Mouse (Mus musculus) CD4-positive, CD25-positive, alpha-beta regulatory T cell, adult 2 months (primary cell): ENCODE measurements at regions not wholly inside any gene's neighbourhood (a gene's known extent, or its start where the extent isn't known, plus 50 kb on each side); places are given as distances from the start of the nearest gene placed in this dataset.

ENCODE experiments used
- DNase-seq: peaks from one replicate; pipeline ENCODE4 v3.0.0-alpha.2; 2012; ENCODE audit warnings: low read depth, low spot score

DNA sequence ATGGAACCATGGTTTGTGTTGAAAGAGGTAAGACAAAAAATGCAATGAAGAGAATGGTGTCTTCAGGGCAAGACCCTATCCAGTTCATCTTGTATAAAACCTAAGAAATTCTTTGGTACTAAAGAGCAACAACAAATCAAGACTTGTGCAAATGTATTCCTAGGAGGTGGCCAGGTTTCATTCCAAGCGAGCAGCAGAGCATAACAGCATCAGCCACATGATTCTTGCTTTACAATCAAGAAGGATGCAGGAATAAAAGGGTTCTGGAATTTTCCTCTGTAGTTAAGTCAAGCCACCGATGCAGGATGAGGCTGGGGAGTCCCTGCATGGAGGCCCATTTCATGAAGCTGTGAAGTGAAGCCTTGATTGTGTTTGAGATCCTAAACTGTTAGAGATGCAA lies 374.1 kb upstream of the Kif2a start:
- no peak for DNase-seq

DNA sequence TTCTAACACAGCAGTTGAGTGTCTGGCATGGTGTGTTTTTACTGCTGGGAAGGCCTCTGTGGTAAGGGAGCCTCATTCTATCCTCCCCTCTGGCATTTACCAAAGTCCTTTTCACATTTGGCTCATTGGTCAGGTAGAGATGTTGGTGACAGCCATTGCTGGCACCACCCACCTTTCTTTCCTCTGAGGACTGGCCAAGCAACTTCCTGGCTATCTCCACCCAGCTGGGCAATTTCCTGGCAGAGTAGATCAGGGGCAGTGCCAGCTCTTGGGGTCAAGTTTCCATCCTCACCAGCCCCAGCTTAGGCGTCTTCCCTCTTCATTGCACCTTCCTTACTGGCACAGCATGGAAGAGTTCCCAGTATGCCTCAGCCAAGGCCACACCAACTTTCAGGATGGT lies 372.5 kb upstream of the Kif2a start:
- DNase-seq = no peak

DNA sequence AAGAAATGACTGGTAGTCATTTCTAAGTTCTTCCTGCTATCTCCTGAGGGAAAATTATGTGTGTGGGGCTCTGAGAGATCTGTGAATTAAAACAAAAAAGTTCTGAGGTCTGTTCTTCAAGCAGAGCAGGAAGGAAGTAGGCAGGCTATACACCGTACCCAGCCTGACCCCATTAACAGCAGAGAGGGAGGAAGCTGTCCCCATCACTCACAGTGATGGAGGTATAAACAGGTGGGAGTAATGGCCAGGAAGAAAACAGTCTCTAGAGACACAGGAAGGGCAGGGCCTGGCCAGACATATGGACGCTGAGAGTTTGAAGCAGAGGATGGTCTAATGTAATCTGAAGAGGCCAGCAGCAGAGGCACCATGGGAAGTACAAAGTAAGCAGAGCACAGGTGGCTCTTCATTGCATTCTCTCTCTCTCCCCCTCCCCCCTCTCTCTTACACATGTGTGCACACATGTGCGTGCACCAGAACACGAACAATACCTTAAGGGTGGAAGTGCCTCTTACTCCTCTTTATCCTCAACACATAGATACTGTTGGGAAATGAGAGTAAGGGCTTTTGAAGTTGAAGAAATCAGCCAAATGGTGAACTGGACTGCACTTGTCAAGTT lies 367.7 kb upstream of the Kif2a start:
- peak; percentile 4 for DNase-seq

DNA sequence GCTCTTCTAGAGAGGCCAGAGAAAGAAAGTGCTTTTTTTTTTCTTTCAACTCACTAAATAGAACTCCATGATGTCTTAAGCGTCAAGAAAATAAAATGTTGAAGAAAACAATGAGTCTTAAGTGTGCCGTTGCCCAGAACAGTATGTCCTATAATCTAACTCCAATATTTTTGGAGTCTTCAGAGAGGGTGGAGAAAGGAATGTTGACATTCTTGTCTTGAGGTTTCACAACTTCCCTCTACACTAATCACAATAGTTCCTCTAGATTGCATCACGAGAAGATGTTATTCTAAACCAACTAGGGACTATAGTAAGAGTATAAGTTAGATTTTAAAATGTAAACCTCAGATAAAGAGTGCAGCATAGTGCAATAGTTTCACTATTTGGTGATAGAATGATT lies 367.1 kb upstream of the Kif2a start:
- DNase-seq = no peak

DNA sequence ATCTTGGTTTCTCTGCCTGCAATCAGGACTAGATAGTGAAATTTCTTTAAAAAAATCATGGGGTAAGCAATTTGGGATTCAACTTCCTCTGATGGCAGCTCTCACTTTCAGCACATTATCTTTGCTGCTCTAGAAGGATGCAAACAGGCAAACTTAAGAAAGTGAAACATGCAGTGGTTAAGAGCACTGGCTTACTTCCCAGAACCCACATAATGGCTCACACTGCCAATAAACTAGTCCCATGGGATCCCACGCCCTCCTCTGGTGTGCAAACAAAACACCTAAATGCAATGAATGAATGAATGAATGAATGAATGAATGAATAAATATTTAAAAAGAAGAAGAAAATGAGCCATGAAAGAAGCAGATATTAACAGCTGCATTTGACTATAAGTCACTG lies 356.1 kb upstream of the Kif2a start:
- DNase-seq = no peak

- DNase-seq = no peak
Measured at GRCm38 (mm10) chr13:107372666-107373065, 350.7 kb upstream of the Kif2a start.

- DNase-seq = no peak
Measured at GRCm38 (mm10) chr13:107371616-107372582, 350.0 kb upstream of the Kif2a start.

- no peak for DNase-seq
Measured at GRCm38 (mm10) chr13:107367639-107368038, 345.7 kb upstream of the Kif2a start.

GRCm38 (mm10) chr13:107365766-107366165 lies 343.8 kb upstream of the Kif2a start:
- no peak for DNase-seq

DNA sequence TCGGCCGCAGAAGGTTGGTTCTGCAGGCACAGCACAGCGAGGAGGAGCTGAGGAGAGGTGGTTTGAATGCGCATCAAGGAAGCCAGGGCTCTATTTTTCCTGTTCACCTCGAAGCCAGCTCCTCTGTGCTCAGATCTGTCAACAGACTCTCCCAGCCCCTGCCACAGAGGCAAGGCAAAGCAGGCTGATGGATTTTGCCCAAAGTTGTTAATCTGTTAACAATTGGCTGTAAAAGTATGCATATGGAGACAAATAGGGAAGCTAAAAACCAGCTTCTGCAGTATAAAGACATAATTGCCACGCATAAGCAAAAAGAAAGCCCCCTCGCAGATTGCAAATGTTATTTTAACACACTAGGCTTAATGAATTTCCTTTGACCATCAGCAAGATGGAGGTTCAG lies 343.3 kb upstream of the Kif2a start:
- DNase-seq = no peak

- DNase-seq = no peak
Measured at GRCm38 (mm10) chr13:107362806-107363687, 341.1 kb upstream of the Kif2a start.

GRCm38 (mm10) chr13:107340802-107341364 lies 319.0 kb upstream of the Kif2a start:
- no peak for DNase-seq

DNA sequence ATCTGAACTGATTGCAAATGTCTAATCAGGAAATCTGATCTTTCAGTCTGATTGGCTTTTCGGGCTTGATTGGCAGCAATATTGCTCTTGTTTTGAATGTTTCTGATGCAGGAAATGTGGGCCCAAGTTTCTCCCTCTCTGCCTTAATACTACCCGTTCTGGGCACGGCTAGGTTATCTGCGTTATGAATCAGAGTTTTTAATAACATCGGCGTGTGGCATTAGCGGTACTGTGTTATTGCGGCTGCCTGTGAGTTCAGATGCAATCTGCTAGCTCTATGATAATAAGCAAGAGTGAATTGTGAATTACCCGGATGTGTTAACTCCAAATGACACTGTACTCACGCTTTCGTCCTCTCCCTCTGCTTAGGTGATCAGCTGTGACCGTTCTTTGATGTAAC lies 316.2 kb upstream of the Kif2a start:
- no peak for DNase-seq

DNA sequence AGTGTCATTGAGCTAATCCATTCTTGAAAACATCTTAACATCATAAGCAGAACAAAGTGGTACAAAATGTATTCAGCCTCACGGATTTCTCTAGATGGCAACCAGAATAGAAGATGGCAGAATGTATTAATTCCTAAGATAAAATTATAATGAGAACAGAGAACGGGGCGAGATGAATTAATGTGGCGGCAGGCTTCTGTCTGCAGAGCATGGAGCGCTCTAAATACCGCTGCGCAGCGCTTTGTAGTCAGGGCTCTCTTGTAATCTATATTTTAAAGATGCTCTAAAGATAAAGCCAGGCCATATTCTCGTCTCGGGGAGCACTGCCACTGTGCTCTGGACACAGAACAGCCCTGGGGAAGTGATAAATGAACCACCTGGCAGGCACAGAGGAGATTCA lies 315.2 kb upstream of the Kif2a start:
- no peak for DNase-seq

GRCm38 (mm10) chr13:107329348-107329747 lies 307.4 kb upstream of the Kif2a start:
- no peak for DNase-seq

- peak; percentile 47 for DNase-seq
Measured at GRCm38 (mm10) chr13:107325707-107326495, 304.0 kb upstream of the Kif2a start.

DNA sequence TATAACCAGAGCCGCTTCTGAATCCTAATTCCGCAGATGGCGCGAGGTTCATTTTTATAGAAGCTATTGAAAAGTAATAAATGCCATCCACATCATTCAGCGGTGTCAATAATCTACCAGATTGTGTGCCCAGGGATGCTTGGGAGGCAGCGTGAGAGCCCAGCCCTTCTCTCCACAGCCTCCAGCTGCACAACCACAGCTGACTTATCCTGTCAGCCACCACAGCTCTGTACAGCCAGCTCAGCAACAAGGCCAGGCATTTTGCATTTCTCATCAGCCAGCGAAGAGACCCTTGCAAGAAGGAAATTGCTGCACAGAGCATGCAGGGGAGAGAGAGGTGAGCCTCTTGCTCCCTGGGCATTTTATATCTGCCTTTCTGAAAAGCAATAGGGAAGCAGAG lies 292.8 kb upstream of the Kif2a start:
- no peak for DNase-seq

DNA sequence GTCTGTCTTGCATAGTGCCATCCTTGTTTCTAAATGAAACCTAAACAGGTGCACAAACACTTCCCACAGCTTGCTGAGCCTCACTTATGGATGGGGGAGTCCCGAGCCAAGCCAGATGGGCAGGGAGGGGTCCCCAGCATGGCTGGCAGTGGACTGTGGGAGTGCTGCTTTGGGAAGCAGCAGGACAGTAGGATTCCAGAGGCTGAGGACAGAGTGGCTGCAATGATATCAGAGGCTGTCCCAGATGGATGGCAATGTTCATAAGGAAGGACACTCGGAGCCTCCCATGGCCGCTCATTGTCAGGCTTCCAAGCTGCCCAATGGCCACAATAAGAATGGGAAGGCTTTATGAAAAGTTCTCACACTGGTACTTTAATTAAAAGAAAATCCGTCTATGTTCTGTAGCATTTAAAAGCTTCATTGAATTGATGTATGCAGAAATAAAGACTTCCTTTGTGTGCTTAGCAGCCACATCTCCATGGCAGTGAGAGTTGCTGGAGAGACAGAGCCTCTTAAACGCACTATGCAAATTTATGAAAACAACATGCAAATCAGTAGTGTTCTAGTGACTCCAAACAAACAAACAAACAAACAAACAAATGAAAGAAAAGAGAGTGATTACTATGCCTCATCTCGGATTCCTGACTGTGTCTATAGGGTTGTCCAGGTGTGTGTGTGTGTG lies 287.2 kb upstream of the Kif2a start:
- no peak for DNase-seq

- DNase-seq = no peak
Measured at GRCm38 (mm10) chr13:107308404-107308803, 286.5 kb upstream of the Kif2a start.

- DNase-seq = no peak
Measured at GRCm38 (mm10) chr13:107306958-107307357, 285.0 kb upstream of the Kif2a start.
